Mouse (Mus musculus) testis, adult 10 weeks (tissue): ENCODE results near the gene D630023F18Rik. TPM values are rescaled to one million over a fixed set of nuclear protein-coding genes. Genes with fewer than 3 reads are reported as not detected.

ENCODE experiments used
- polyA plus RNA-seq: library from polyadenylated mRNA; stranded (reverse); fragments of 350-450 nt; fragmentation: Illumina TruSeq; extraction: RNeasy Lipid Tissue Mini Kit (QIAGEN cat#74804); gene quantifications from one replicate; pipeline ENCODE4 v1.2.3, GENCODE M21; 2014; ENCODE audit warnings: low read depth, low replicate concordance

The D630023F18Rik gene
- polyA plus RNA-seq: not detected

GRCm38 (mm10) chr1:65122574-65123372 is at the start of gene D630023F18Rik:
D630023F18Rik (minus strand) TSS chr1:65123214.

GRCm38 (mm10) chr1:65119438-65119837 is 3.6 kb downstream of the D630023F18Rik start, which contains the start of gene Gm28845:
Gm28845 (minus strand) TSS chr1:65119558.

GRCm38 (mm10) chr1:65103273-65103672 is 19.7 kb downstream of the D630023F18Rik start, which contains the start of gene Cryga:
Cryga (minus strand) TSS chr1:65103373.

GRCm38 (mm10) chr1:65082188-65082587 is 40.8 kb downstream of the D630023F18Rik start, which contains the start of gene Crygb:
Crygb (minus strand) TSS chr1:65082288.

GRCm38 (mm10) chr1:65073589-65073988 is 49.4 kb downstream of the D630023F18Rik start, which contains the start of gene Crygc:
Crygc (minus strand) TSS chr1:65073689.

GRCm38 (mm10) chr1:65063352-65063751 is 59.7 kb downstream of the D630023F18Rik start, which contains the start of gene Crygd:
Crygd (minus strand) TSS chr1:65063452.

Other genes with a start within 250 kb of the D630023F18Rik start
- gene Plekhm3, start 166.4 kb downstream of the D630023F18Rik start, polyA plus RNA-seq: 2.7 TPM
- 234 TPM for gene Akr1cl, start 90.5 kb downstream of the D630023F18Rik start, polyA plus RNA-seq
- not detected for gene Cryge, start 72.1 kb downstream of the D630023F18Rik start, polyA plus RNA-seq
- gene Crygd, start 59.8 kb downstream of the D630023F18Rik start, polyA plus RNA-seq: not detected
- gene Crygc, start 49.5 kb downstream of the D630023F18Rik start, polyA plus RNA-seq: not detected
- gene Crygb, start 40.9 kb downstream of the D630023F18Rik start, polyA plus RNA-seq: not detected
- gene Cryga, start 19.8 kb downstream of the D630023F18Rik start, polyA plus RNA-seq: not detected
- gene Gm28845, start 3.7 kb downstream of the D630023F18Rik start, polyA plus RNA-seq: not detected
- 100.0 TPM for gene Idh1, start 63.3 kb upstream of the D630023F18Rik start, polyA plus RNA-seq
- 16.2 TPM for gene Pikfyve, start 63.5 kb upstream of the D630023F18Rik start, polyA plus RNA-seq
- 3.8 TPM for gene Pth2r, start 158.8 kb upstream of the D630023F18Rik start, polyA plus RNA-seq